Mouse (Mus musculus): ENCODE measurements around the gene Fbxl17. TPM values are rescaled to one million over a fixed set of nuclear protein-coding genes. Genes with fewer than 3 reads are reported as not detected.

The Fbxl17 gene
- polyA plus RNA-seq, 1 experiment from 2014 or later = 3.3 TPM

DNA sequence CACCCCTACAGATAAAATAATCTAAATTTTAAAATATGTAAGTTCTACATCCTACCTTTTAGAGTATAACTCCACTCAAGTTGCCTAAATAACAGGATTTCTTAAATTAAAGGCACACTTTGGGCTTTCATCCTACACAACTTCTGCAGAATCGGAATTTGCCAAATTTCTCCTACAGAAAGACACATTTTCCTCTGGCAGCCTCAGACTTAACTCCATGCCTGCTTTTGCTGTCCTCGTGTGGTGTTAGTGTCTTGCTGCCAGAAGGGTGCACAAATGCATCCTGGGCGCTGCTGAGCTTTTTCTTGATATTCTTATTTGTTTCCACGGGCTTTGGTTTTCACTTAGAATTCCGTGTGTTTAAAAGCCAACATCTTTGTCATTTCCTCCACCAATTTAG is 229.3 kb downstream of the Fbxl17 start:
- DNase-seq (no peak), ATAC-seq (no peak)
- Histone ChIP-seq H3K4me2 (ENCODE audit: low read depth, low read length) (no peak overlapping the region), H3K9me3 (ENCODE audit: low read length) (no peaks in the 10 kb centered on the region), H3K4me1 (ENCODE audit: insufficient read depth) (0 out of 2 replicates have a peak, but pooled peaks cover 4% of the 10 kb centered on the region), H3K36me3 (replicated peaks; ENCODE audit: insufficient read depth, low read length) (no peaks in the 10 kb centered on the region), H3K4me3 (ENCODE audit: low read depth, low read length) (no peak overlapping the region), H3K27me3 (ENCODE audit: insufficient read depth, low read length) (no peaks in the 10 kb centered on the region), H3K27ac (ENCODE audit: low read depth) (no peak overlapping the region), H3K9ac (replicated peaks) (no peak overlapping the region)
- 84% methylated on average over 5 of the region's 5 CpGs for WGBS (ENCODE audit: insufficient replicate concordance)
- TF ChIP-seq CTCF (IDR thresholded peaks at IDR 0.05; ENCODE audit: low read depth) (no peak), EP300 (IDR thresholded peaks at IDR 0.05; ENCODE audit: low read depth) (no peak)

GRCm38 (mm10) chr17:63262674-63263073 is 237.1 kb downstream of the Fbxl17 start:
- ATAC-seq (no peak), DNase-seq (no peak)
- H3K27ac ChIP-seq (ENCODE audit: low read depth) = peak overlapping the region; percentile 62; the same call in 1 of the 2 replicates
- H3K4me3 ChIP-seq (ENCODE audit: low read depth, low read length) = no peak overlapping the region
- no peak for TF ChIP-seq EP300 (IDR thresholded peaks at IDR 0.05; ENCODE audit: low read depth)
- no peak for TF ChIP-seq CTCF (IDR thresholded peaks at IDR 0.05; ENCODE audit: low read depth)
- H3K9ac ChIP-seq (replicated peaks) = no peak overlapping the region
- no peaks in the 10 kb centered on the region for H3K36me3 ChIP-seq (replicated peaks; ENCODE audit: insufficient read depth, low read length)
- peaks cover 11% of the 10 kb centered on the region; the same call in 1 of the 2 replicates for H3K4me1 ChIP-seq (ENCODE audit: insufficient read depth)
- WGBS (ENCODE audit: insufficient replicate concordance) = 87% methylated on average over 5 of the region's 5 CpGs
- no peak overlapping the region for H3K4me2 ChIP-seq (ENCODE audit: low read depth, low read length)
- no peaks in the 10 kb centered on the region for H3K9me3 ChIP-seq (ENCODE audit: low read length)
- no peaks in the 10 kb centered on the region for H3K27me3 ChIP-seq (ENCODE audit: insufficient read depth, low read length)

DNA sequence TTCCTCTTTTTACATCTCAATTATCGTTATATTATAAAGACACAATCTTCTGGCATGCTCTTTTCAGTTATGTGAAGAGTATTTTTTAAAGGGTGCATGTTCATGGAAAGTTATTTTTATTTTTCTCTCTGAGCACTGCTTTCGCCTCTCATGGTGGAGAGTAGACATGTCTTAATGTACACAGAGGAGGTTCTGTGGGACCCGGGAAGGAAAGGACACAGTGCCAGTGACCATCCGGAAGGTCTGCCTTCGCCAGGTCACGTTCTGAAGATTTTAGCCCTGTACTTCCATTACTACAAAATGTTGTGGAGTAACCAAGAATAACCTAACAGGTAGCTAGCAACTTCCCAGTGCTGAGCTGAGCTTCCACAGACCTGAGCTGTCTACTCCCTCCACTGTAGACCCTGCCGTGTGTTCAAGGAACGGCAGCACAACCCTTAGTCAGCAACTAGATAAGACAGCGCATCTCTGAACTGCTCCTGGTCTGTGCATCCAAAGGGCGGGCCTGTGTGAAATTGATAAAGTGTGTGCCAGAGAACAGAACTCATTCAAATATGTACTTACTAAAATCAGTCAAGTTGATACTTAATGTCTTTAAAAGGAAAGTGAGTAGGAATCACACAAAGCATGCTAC is 238.2 kb downstream of the Fbxl17 start:
- H3K4me1 ChIP-seq (ENCODE audit: insufficient read depth) = peaks cover 9% of the 10 kb centered on the region; the same call in 1 of the 2 replicates
- H3K9ac ChIP-seq (replicated peaks) = no peak overlapping the region
- TF ChIP-seq EP300 (IDR thresholded peaks at IDR 0.05; ENCODE audit: low read depth) (peak; percentile 99), CTCF (IDR thresholded peaks at IDR 0.05; ENCODE audit: low read depth) (peak; percentile 29; the same call in 1 of the 2 replicates)
- no peaks in the 10 kb centered on the region for H3K36me3 ChIP-seq (replicated peaks; ENCODE audit: insufficient read depth, low read length)
- H3K4me2 ChIP-seq (ENCODE audit: low read depth, low read length) = peak overlapping the region; percentile 47
- DNase-seq (peak; percentile 65), ATAC-seq (peak; percentile 100)
- no peaks in the 10 kb centered on the region for H3K27me3 ChIP-seq (ENCODE audit: insufficient read depth, low read length)
- H3K27ac ChIP-seq (ENCODE audit: low read depth) = peak overlapping the region; percentile 76
- H3K9me3 ChIP-seq (ENCODE audit: low read length) = no peaks in the 10 kb centered on the region
- H3K4me3 ChIP-seq (ENCODE audit: low read depth, low read length) = no peak overlapping the region
- WGBS (ENCODE audit: insufficient replicate concordance) = 72% methylated on average over 10 of the region's 10 CpGs

DNA sequence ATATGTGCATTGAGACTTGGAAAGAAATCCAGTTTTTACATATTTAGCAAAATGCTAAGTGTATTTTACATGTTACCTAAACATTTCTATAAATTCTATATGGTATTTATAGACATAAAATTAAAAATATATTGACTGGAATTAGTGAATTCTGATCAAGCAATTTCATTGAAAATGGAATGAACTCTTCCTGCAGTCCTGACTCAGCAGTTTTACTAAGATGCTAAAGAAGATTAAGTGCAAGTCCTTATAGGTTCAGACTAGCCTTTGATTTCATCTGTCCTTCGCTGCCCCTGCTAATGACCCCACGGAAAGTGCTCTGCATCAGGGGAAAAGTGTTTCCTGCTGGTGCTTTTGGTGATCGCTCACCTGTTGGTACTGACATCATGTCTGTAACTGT is 240.7 kb downstream of the Fbxl17 start:
- 89% methylated on average over 3 of the region's 3 CpGs for WGBS (ENCODE audit: insufficient replicate concordance)
- no peak for TF ChIP-seq CTCF (IDR thresholded peaks at IDR 0.05; ENCODE audit: low read depth)
- no peak for TF ChIP-seq EP300 (IDR thresholded peaks at IDR 0.05; ENCODE audit: low read depth)
- H3K27ac ChIP-seq (ENCODE audit: low read depth) = no peak overlapping the region

GRCm38 (mm10) chr17:63246144-63246619 is 253.6 kb downstream of the Fbxl17 start:
- no peaks in the 10 kb centered on the region for H3K4me1 ChIP-seq (ENCODE audit: insufficient read depth)
- no peak overlapping the region for H3K4me2 ChIP-seq (ENCODE audit: low read depth, low read length)
- no peak for TF ChIP-seq EP300 (IDR thresholded peaks at IDR 0.05; ENCODE audit: low read depth)
- no peak for TF ChIP-seq CTCF (IDR thresholded peaks at IDR 0.05; ENCODE audit: low read depth)
- H3K27me3 ChIP-seq (ENCODE audit: insufficient read depth, low read length) = no peaks in the 10 kb centered on the region
- DNase-seq (no peak), ATAC-seq (peak; percentile 85)
- no peak overlapping the region for H3K27ac ChIP-seq (ENCODE audit: low read depth)
- H3K9me3 ChIP-seq (ENCODE audit: low read length) = no peaks in the 10 kb centered on the region
- H3K36me3 ChIP-seq (replicated peaks; ENCODE audit: insufficient read depth, low read length) = no peaks in the 10 kb centered on the region
- WGBS (ENCODE audit: insufficient replicate concordance) = 58% methylated on average over 7 of the region's 7 CpGs
- no peak overlapping the region for H3K9ac ChIP-seq (replicated peaks)
- no peak overlapping the region for H3K4me3 ChIP-seq (ENCODE audit: low read depth, low read length)

More for the DNA sequence above, 240.7 kb downstream of the Fbxl17 start:
- no peak for ATAC-seq
- no peak for DNase-seq
- no peak overlapping the region for H3K4me3 ChIP-seq (ENCODE audit: low read depth, low read length)
- no peaks in the 10 kb centered on the region for H3K27me3 ChIP-seq (ENCODE audit: insufficient read depth, low read length)
- H3K4me1 ChIP-seq (ENCODE audit: insufficient read depth) = peaks cover 9% of the 10 kb centered on the region; the same call in 1 of the 2 replicates
- no peak overlapping the region for H3K4me2 ChIP-seq (ENCODE audit: low read depth, low read length)
- H3K36me3 ChIP-seq (replicated peaks; ENCODE audit: insufficient read depth, low read length) = no peaks in the 10 kb centered on the region
- no peaks in the 10 kb centered on the region for H3K9me3 ChIP-seq (ENCODE audit: low read length)
- no peak overlapping the region for H3K9ac ChIP-seq (replicated peaks)

DNA sequence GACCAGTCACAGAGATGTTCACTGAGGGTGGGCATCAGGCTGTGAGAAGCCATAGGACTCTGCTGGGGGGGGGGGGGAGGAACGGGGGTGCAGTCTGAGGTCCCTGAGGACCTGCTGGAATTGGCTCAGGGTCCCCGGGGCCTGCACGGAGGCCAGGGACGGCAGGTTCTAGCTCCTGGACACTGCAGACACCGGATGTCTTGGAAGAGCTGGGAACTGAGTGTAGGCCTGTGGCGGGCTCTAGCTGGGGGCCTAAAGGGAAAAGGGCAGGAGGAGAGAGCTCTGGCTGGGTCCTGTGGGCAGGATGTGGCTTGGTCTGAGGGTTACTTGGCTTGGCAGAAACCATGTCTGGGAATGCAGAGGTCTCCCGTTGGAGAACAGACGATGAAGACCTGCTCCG is 254.3 kb downstream of the Fbxl17 start:
- Histone ChIP-seq H3K36me3 (replicated peaks; ENCODE audit: insufficient read depth, low read length) (no peaks in the 10 kb centered on the region), H3K4me3 (ENCODE audit: low read depth, low read length) (no peak overlapping the region), H3K4me1 (ENCODE audit: insufficient read depth) (no peaks in the 10 kb centered on the region), H3K27me3 (ENCODE audit: insufficient read depth, low read length) (no peaks in the 10 kb centered on the region), H3K9me3 (ENCODE audit: low read length) (no peaks in the 10 kb centered on the region), H3K9ac (replicated peaks) (no peak overlapping the region), H3K27ac (ENCODE audit: low read depth) (no peak overlapping the region), H3K4me2 (ENCODE audit: low read depth, low read length) (no peak overlapping the region)
- ATAC-seq = no peak
- no peak for TF ChIP-seq CTCF (IDR thresholded peaks at IDR 0.05; ENCODE audit: low read depth)
- WGBS (ENCODE audit: insufficient replicate concordance) = 88% methylated on average over 9 of the region's 9 CpGs
- no peak for DNase-seq
